Mouse (Mus musculus): ENCODE data around the gene Pitpnc1.

DNA sequence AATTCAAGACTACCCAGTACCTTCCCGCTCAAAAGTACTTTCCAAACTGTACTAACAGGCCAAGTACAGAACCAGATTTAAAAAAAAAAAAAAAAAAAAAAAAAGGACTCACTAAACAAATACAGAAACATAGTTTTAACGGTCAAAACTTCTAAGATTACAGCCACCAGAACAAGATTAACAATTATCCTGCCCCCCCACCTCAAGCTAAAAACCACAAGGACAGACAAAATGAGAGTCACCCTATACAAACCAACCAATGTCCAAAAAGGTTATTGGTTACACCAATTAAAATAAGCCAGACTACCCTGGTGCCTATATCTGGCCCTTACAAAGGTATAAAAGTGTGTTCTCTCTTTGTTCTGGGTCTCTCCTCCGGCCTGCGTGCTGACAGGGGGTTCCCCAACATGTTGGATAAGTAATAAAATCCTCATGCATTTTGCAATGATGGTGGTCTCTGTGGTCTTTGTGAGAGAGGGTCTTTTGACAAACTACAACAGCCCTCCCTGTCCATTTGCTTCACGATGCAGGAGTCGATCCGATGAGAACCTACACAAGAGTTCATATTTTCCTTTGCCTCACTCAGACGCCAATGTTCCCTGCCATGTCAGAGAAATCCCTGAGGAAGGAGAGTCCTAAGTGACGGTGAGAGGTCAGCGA is 54.5 kb downstream of the Pitpnc1 start:
- TF ChIP-seq TCF12 (IDR thresholded peaks at IDR 0.05; ENCODE audit: insufficient read depth, poor library complexity, severe bottlenecking) (no peak), POLR2A (IDR thresholded peaks at IDR 0.05; ENCODE audit: insufficient read length, low read depth) (no peak), USF1 (IDR thresholded peaks at IDR 0.05; ENCODE audit: low read depth) (no peak), CEBPB (IDR thresholded peaks at IDR 0.05; ENCODE audit: insufficient read depth, poor library complexity, severe bottlenecking) (no peak), MAX (IDR thresholded peaks at IDR 0.05; ENCODE audit: low read depth) (no peak), TCF3 (IDR thresholded peaks at IDR 0.05; ENCODE audit: insufficient read length, low read depth) (no peak), MYOD1 (IDR thresholded peaks at IDR 0.05; ENCODE audit: control insufficient read depth in 1 of 3, insufficient read length in 2 of 3, low read depth in 2 of 3) (no peak), E2F4 (IDR thresholded peaks at IDR 0.05; ENCODE audit: insufficient read depth) (no peak), MYOG (IDR thresholded peaks at IDR 0.05; ENCODE audit: control insufficient read depth in 1 of 3, insufficient read depth in 1 of 3, insufficient read length in 2 of 3, low read depth in 2 of 3) (no peak), POLR2AphosphoS2 (IDR thresholded peaks at IDR 0.05; ENCODE audit: insufficient read length, low read depth) (no peak)
